Mouse (Mus musculus) CH12.LX (cell line): ENCODE measurements at regions not wholly inside any gene's neighbourhood (a gene's known extent, or its start where the extent isn't known, plus 50 kb on each side); places are given as distances from the start of the nearest gene placed in this dataset.

Experiments
- DNase-seq: peaks from one replicate; pipeline ENCODE4 v3.0.0-alpha.2; 2013; ENCODE audit errors: extremely low read depth
- H3K27ac ChIP-seq: 2 replicates; pipeline ENCODE4 v1.5.1; 2012; ENCODE audit warnings: low read depth, mild to moderate bottlenecking, control low read depth, moderate library complexity; ENCODE audit not compliant: insufficient read depth
- H3K27me3 ChIP-seq: replicated peaks from 2 replicates; pipeline ENCODE3; 2012; ENCODE audit warnings: inconsistent platforms
- H3K36me3 ChIP-seq, 2 experiments: replicated peaks in 1 of 2; 2 replicates each; pipeline versions ENCODE3 to v1.6.1; 2012; ENCODE audit warnings: inconsistent platforms in 1 of 2, low read length in 1 of 2, mild to moderate bottlenecking in 1 of 2, mixed read lengths in 1 of 2, moderate library complexity in 1 of 2; ENCODE audit not compliant: control insufficient read depth in 1 of 2, insufficient read depth in 1 of 2
- H3K4me1 ChIP-seq, 2 experiments: 2 replicates each; pipeline ENCODE4 v1.6.1; 2012; ENCODE audit warnings: inconsistent platforms in 1 of 2, moderate library complexity in 1 of 2; ENCODE audit not compliant: insufficient read depth in 2 of 2, control insufficient read depth in 1 of 2
- H3K4me2 ChIP-seq: 2 replicates; pipeline ENCODE4 v1.6.1; 2012; ENCODE audit warnings: low read depth, mild to moderate bottlenecking, control low read depth; ENCODE audit not compliant: poor library complexity, insufficient read depth, severe bottlenecking
- H3K4me3 ChIP-seq, 3 experiments: fragments of 150-350 bp in 1 of 3; sonication (generic) in 1 of 3; replicated peaks in 1 of 3; 2 replicates each; pipeline versions ENCODE3 to v1.5.1; 2011 to 2012; ENCODE audit warnings: low read depth in 2 of 3, low read length in 2 of 3, mild to moderate bottlenecking in 2 of 3, moderate library complexity in 2 of 3, control low read depth in 1 of 3, improper control_type of control experiment in 1 of 3, inconsistent platforms in 1 of 3, mixed read lengths in 1 of 3; ENCODE audit not compliant: poor library complexity in 1 of 3
- H3K79me2 ChIP-seq: replicated peaks from 2 replicates; pipeline ENCODE4 v1.6.1; 2012; ENCODE audit warnings: mild to moderate bottlenecking, moderate library complexity; ENCODE audit not compliant: control insufficient read depth, poor library complexity, insufficient read depth, severe bottlenecking; ENCODE audit errors: extremely low read depth
- H3K9ac ChIP-seq: 2 replicates; pipeline ENCODE4 v1.6.1; 2012; ENCODE audit warnings: low read depth, mild to moderate bottlenecking, control low read depth, moderate library complexity; ENCODE audit not compliant: insufficient read depth
- H3K9me3 ChIP-seq: replicated peaks from 2 replicates; pipeline ENCODE3; 2012; ENCODE audit warnings: low read length, inconsistent platforms, mixed read lengths
- BHLHE40 ChIP-seq: IDR thresholded peaks from 2 replicates; pipeline ENCODE4 v1.6.1; 2011; ENCODE audit warnings: mild to moderate bottlenecking, low read depth, low read length, improper control_type of control experiment
- CHD2 ChIP-seq: IDR thresholded peaks from 2 replicates; pipeline ENCODE4 v1.6.1; 2011; ENCODE audit warnings: low read length, improper control_type of control experiment
- E2F4 ChIP-seq: IDR thresholded peaks from 2 replicates; pipeline ENCODE4 v1.6.1; 2011; ENCODE audit warnings: low read depth, low read length, improper control_type of control experiment; ENCODE audit not compliant: insufficient replicate concordance
- ELF1 ChIP-seq: IDR thresholded peaks from 2 replicates; pipeline ENCODE4 v1.6.1; 2014; ENCODE audit warnings: low read depth, mild to moderate bottlenecking, inconsistent platforms, low read length, improper control_type of control experiment
- EP300 ChIP-seq: IDR thresholded peaks from 2 replicates; pipeline ENCODE4 v1.6.1; 2011; ENCODE audit warnings: low read length, improper control_type of control experiment
- ETS1 ChIP-seq: conservative IDR thresholded peaks from 2 replicates; pipeline ENCODE4 v1.6.1; 2012; ENCODE audit warnings: low read depth, mild to moderate bottlenecking, inconsistent platforms, low read length, improper control_type of control experiment, moderate library complexity
- HCFC1 ChIP-seq: IDR thresholded peaks from 2 replicates; pipeline ENCODE4 v1.6.1; 2012; ENCODE audit warnings: low read depth, mild to moderate bottlenecking, inconsistent platforms, low read length, improper control_type of control experiment
- IRF4 ChIP-seq: IDR thresholded peaks from 2 replicates; pipeline ENCODE4 v1.6.1; 2014; ENCODE audit warnings: low read depth, mild to moderate bottlenecking, inconsistent platforms, low read length, improper control_type of control experiment
- JUN ChIP-seq: IDR thresholded peaks from 2 replicates; pipeline ENCODE4 v1.6.1; 2011; ENCODE audit warnings: low read depth, mild to moderate bottlenecking, low read length, improper control_type of control experiment, moderate library complexity; ENCODE audit not compliant: insufficient read depth
- MAX ChIP-seq: IDR thresholded peaks from 2 replicates; pipeline ENCODE4 v1.6.1; 2011; ENCODE audit warnings: low read length, improper control_type of control experiment
- MAZ ChIP-seq: IDR thresholded peaks from 2 replicates; pipeline ENCODE4 v1.6.1; 2012; ENCODE audit warnings: low read depth, mild to moderate bottlenecking, inconsistent platforms, low read length, improper control_type of control experiment, moderate library complexity
- MEF2A ChIP-seq: IDR thresholded peaks from 2 replicates; pipeline ENCODE4 v1.6.1; 2014; ENCODE audit warnings: low read depth, mild to moderate bottlenecking, inconsistent platforms, low read length, improper control_type of control experiment, borderline replicate concordance
- MXI1 ChIP-seq: IDR thresholded peaks from 2 replicates; pipeline ENCODE4 v1.6.1; 2011; ENCODE audit warnings: mild to moderate bottlenecking, low read depth, low read length, improper control_type of control experiment
- NELFE ChIP-seq: IDR thresholded peaks from 2 replicates; pipeline ENCODE4 v1.6.1; 2011; ENCODE audit warnings: low read depth, low read length, improper control_type of control experiment
- RCOR1 ChIP-seq: conservative IDR thresholded peaks from 2 replicates; pipeline ENCODE4 v1.6.1; 2012; ENCODE audit warnings: low read depth, mild to moderate bottlenecking, inconsistent platforms, low read length, improper control_type of control experiment
- SIN3A ChIP-seq: IDR thresholded peaks from 2 replicates; pipeline ENCODE4 v1.6.1; 2012; ENCODE audit warnings: low read length, improper control_type of control experiment, inconsistent platforms
- SMC3 ChIP-seq: IDR thresholded peaks from 2 replicates; pipeline ENCODE4 v1.6.1; 2011; ENCODE audit warnings: low read depth, low read length, improper control_type of control experiment
- TBP ChIP-seq: conservative IDR thresholded peaks from 2 replicates; pipeline ENCODE4 v1.6.1; 2011; ENCODE audit warnings: low read depth, low read length, improper control_type of control experiment
- TCF12 ChIP-seq: IDR thresholded peaks from 2 replicates; pipeline ENCODE4 v1.6.1; 2014; ENCODE audit warnings: low read depth, mild to moderate bottlenecking, inconsistent platforms, low read length, improper control_type of control experiment
- UBTF ChIP-seq: IDR thresholded peaks from 2 replicates; pipeline ENCODE4 v1.6.1; 2012; ENCODE audit warnings: low read depth, mild to moderate bottlenecking, inconsistent platforms, low read length, improper control_type of control experiment, moderate library complexity
- ZC3H11A ChIP-seq: IDR thresholded peaks from 2 replicates; pipeline ENCODE4 v1.6.1; 2012; ENCODE audit warnings: low read depth, mild to moderate bottlenecking, inconsistent platforms, low read length, improper control_type of control experiment
- ZMIZ1 ChIP-seq: IDR thresholded peaks from 2 replicates; pipeline ENCODE4 v1.6.1; 2012; ENCODE audit warnings: low read depth, mild to moderate bottlenecking, inconsistent platforms, low read length, improper control_type of control experiment
- ZNF384 ChIP-seq: IDR thresholded peaks from 2 replicates; pipeline ENCODE4 v1.6.1; 2012; ENCODE audit warnings: low read depth, low read length, improper control_type of control experiment, inconsistent platforms
- dilution Hi-C: fragments of 300-500 bp; cut with MboI; formaldehyde crosslinking; loops from 2 replicates; pipeline ENCODE4 v1.14.3; 2020; ENCODE audit warnings: low sequenced_read_pairs; ENCODE audit not compliant: extremely low pct_unique_long_range_greater_than_20kb, extremely low pct_ligation_motif_present
- in situ Hi-C: fragments of 300-500 bp; cut with MboI; formaldehyde crosslinking; loops from 3 replicates; pipeline ENCODE4 v1.14.3; 2019; ENCODE audit warnings: low sequenced_read_pairs, low pct_ligation_motif_present, low pct_unique_long_range_greater_than_20kb, mixed read lengths

DNA sequence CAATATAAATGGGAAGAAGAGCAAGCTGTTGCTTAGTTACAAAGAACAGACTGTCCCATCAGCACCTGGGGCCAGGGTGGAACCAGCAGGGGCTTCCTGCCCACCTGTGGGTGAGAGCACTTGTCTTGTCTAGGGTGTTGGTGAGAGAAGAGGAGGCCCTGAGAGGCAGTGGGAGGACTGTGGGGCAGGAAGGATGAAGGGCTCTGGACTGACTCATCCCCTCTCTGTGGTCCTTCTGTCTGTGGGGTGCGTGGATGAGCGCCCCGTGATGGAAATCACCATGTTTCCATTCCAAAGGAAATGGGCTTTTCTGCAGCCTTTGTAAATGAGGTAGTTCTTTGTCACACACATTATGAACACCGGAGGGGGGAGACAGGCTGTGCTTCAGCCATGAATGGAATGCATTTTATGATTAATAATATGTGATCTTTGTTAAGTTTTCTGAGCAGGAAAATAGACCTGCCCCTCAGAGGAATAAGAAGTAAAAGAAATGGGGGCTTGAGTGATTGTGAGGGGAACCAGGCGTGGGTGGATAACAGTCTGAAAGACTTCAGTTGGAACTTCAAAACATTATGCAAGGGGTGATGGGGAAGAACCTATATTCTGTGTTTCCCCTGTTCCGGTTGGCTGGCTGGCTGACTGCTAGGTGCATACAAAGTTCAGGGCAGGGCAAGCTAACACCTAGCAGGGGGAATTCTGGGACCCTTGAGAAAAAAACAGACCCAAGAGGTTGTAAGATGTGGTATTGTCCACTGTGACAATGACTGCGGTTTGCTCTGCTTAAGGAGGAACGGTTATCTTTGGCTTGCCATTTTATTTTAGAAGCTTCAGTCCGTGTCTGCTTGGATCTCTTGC lies 237.3 kb downstream of the Gadd45g start:
- no peaks in the 10 kb centered on the region for H3K27me3 ChIP-seq
- H3K9ac ChIP-seq = peak overlapping the region; percentile 20; the same call in 1 of the 2 replicates
- DNase-seq = peak; percentile 93
- no peak overlapping the region for H3K4me3 ChIP-seq
- H3K4me2 ChIP-seq = peak overlapping the region; percentile 72
- TF ChIP-seq RCOR1 (peak; percentile 35; the same call in 1 of the 2 replicates), MAX (no peak; the same call in none of the 2 replicates), ETS1 (peak; percentile 79), TBP (no peak), ZMIZ1 (0 out of 2 replicates have a peak, but pooled peaks have one; percentile 22), MAZ (peak; percentile 51), IRF4 (peak; percentile 44), JUN (peak; percentile 16; the same call in 1 of the 2 replicates), SIN3A (peak; percentile 60; the same call in 1 of the 2 replicates), TCF12 (peak; percentile 66), MEF2A (peak; percentile 84), HCFC1 (peak; percentile 35; the same call in 1 of the 2 replicates), ZNF384 (peak; percentile 94), ZC3H11A (no peak), NELFE (no peak), EP300 (peak; percentile 69), UBTF (no peak), BHLHE40 (peak; percentile 72), E2F4 (no peak), MXI1 (peak; percentile 80; the same call in 1 of the 2 replicates), SMC3 (peak; percentile 18; the same call in 1 of the 2 replicates), CHD2 (peak; percentile 29; the same call in 1 of the 2 replicates), ELF1 (peak; percentile 42; the same call in 1 of the 2 replicates)
- peak overlapping the region; percentile 87 for H3K27ac ChIP-seq
- no peaks in the 10 kb centered on the region for H3K79me2 ChIP-seq
- H3K36me3 ChIP-seq = no peaks in the 10 kb centered on the region
- in situ Hi-C loops = no loop called here
- dilution Hi-C loops = no loop called here
- H3K4me1 ChIP-seq = peaks cover 27 to 62% of the 10 kb centered on the region in 2 experiments
- no peaks in the 10 kb centered on the region for H3K9me3 ChIP-seq
